Mouse (Mus musculus): ENCODE results near the gene Gm20518.

Gene Gm20518

GRCm38 (mm10) chr16:17807192-17808009 lies 84.1 kb downstream of the Gm20518 start:
- DNase-seq (ENCODE audit: low spot score in 2 of 2): peak; percentile 69 to 87

- no peak for DNase-seq (ENCODE audit: low spot score in 2 of 2)
Measured at GRCm38 (mm10) chr16:17806581-17807191, 84.8 kb downstream of the Gm20518 start.

DNA sequence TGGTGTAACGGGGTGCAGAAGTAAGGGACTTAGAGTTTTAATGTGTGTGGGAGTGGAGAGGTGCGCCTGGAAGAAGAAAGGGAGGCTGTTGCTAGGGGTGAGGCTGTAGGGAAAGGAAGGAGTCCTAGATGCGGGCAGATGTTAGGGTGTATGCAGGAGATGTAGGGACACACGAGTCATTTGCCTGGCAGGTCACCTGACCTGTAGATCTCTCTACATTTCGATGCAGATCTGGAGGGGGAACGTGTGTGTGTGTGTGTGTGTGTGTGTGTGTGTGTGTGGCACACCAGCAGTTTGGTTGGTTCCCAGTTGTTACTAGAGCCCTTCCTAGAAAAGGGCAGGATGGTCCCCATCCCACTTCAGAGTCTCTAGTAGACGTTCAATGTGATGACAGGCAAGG lies 86.5 kb downstream of the Gm20518 start:
- DNase-seq (ENCODE audit: low spot score in 2 of 2): no peak

DNA sequence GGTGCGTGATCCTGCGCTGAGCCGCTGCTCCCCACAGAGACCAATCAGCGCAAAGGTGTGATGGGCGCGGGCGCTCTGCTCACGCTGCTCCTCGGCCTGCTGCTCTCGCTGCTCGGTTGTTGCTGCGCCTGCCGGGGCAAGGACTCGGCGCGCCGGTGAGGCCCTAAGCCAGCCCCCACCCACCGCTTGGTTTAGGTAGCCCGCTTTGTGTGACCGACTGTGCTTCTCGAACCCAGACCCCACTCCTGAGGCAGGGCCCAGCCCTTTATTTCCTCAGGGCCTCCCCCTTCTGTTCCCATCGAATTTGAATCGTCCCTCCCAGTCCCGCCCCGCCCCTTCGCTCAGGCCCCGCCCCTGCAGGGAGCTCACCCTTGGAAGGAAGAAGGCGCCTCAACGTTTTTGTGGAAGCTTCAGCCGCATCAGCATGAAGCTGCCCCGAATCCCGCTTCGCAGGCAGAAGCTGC lies 87.0 kb downstream of the Gm20518 start:
- DNase-seq (ENCODE audit: low spot score in 2 of 2): no peak

DNA sequence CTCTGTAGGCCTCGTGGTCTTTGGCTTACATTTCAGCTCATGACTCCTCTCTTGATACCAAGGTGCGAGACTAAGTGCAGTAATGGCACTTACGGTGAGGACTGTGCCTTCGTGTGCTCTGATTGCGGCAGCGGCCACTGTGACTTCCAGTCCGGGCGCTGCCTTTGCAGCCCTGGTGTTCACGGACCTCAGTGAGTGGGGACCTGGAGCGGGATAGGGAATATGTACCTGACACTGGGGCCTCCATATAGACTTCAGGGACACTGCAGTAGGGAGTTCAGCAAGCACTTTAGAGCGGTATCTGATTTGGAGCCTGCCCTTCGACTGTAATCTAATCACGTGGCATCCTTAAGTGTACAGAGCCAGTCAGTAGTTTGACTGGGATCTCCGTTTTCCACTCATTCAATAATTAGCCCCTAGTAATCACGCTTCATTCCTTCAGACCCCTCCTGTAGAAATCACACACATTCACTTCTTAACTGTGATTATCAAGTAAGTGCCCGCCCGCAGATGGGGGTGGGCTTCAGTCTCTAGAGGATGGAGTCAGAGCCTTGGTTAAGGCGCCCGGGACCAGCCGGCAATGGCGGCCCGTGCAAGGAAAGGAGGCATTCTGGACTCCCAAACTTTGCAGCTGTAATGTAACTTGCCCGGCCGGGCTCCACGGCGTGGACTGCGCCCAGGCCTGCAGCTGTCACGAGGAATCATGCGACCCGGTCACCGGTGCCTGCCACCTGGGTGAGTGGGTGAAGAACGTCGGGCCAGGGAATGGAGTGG lies 87.6 kb downstream of the Gm20518 start:
- no peak for DNase-seq (ENCODE audit: low spot score in 2 of 2)

- peak in 1 of 2 experiments; percentile 55 for DNase-seq (ENCODE audit: low spot score in 2 of 2)
Measured at GRCm38 (mm10) chr16:17802839-17803674, 88.4 kb downstream of the Gm20518 start.

GRCm38 (mm10) chr16:17802456-17802838 lies 89.0 kb downstream of the Gm20518 start:
- DNase-seq (ENCODE audit: low spot score in 2 of 2): no peak

DNA sequence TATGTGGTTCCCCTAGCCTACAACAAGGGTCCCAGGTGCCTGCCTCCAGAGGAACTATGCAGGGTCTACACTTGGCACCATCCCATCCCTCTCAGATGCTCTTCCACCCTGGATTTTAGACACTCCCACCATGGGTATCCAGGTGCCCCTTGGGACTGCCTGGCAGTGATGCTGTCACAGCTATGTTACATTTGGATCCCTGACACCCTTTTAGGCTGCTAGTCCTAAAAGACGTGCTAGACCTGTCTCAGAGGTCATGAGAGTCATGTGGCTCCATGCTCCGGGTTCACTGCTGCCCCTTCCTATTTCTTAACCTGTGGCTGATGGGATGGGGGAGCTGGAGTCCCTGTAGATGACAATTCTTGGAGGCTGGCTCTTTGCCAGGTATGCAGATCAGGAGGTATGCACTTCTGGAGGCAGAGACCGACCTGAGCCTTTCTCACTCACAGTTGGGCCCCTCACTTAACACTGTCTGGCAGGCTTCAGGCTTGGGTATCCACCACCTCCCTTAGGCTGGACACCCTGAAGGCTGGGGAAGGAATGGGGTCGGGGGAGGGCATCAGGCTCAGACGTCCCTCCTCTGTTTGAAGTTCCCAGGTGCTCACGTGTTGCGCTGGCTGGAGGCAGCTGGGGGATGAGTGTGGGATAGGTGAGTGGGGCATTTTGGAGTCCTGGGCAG lies 89.6 kb downstream of the Gm20518 start:
- no peak for DNase-seq (ENCODE audit: low spot score in 2 of 2)

GRCm38 (mm10) chr16:17799584-17799983 lies 91.9 kb downstream of the Gm20518 start:
- no peak for DNase-seq (ENCODE audit: low spot score in 2 of 2)

DNA sequence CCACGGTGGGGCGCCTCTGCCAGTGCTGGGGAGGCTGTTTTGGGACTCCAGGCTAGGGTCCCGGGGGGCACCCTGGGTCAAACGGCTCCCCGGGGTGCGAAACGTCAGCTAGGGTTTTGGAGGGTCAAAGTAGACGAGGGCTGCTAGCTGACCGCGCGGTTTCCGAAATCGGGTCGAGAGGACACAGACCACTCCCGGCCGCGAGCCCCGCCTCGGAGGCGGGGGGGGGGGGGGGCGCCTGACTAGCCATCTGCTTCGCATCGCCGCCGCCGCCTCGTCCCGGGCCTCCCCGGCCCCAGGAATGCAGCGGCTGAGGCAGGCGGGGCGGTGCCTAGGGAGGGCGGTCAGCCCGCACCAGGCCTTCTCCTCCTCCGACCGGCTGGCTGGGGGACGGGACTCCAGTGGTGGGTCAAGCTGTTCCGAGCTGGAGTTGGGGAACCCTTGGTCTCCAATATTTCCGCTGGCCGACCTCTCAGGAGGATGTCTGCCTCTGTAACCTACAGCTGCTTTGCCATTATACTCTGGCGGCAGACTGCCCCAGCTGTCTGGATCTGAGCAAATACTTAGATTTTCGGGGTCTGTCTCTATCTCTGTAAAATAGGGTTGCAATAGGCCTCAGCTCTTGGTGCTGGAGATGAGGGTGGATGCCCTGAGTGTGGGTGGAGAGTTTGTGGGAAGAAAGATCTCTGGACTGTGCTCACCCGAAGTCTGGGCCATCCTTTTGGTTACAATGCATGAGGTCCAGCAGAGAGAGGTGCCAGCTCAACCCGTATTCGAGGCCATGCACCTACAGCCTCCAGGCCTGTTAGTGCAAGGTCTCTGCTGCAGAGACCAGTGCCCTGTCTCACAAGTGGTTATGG lies 92.9 kb downstream of the Gm20518 start:
- DNase-seq (ENCODE audit: low spot score in 2 of 2): no peak

- no peak for DNase-seq (ENCODE audit: low spot score in 2 of 2)
Measured at GRCm38 (mm10) chr16:17797812-17798311, 93.6 kb downstream of the Gm20518 start.

GRCm38 (mm10) chr16:17796971-17797811 lies 94.3 kb downstream of the Gm20518 start, which contains the start of gene Scarf2:
TSS of gene Scarf2 (plus strand) at chr16:17797282.
- DNase-seq (ENCODE audit: low spot score in 2 of 2): no peak

DNA sequence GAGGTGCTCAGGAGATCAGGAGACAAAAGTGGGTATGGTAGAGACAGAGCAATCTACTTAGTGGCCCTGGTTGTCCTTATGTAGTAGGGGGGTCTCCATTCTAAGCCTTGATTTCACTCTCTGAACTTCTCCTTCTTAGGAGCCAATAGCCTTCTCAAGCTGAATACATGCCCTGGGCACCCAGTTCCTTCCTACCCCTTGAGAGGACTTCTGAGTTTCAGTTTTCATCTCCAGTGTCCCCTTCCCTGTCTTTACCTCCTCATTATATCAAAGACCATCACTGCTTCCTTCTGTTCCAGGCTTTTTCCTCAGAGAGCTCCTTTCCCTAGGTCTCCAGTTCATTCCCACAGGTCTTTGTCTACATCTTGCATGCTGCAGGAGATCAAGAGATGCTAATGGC lies 95.0 kb downstream of the Gm20518 start:
- no peak for DNase-seq (ENCODE audit: low spot score in 2 of 2)

- no peak for DNase-seq (ENCODE audit: low spot score in 2 of 2)
Measured at GRCm38 (mm10) chr16:17795643-17796042, 95.8 kb downstream of the Gm20518 start.

- no peak for DNase-seq (ENCODE audit: low spot score in 2 of 2)
Measured at GRCm38 (mm10) chr16:17794047-17794446, 97.4 kb downstream of the Gm20518 start.

GRCm38 (mm10) chr16:17792728-17793127 lies 98.7 kb downstream of the Gm20518 start:
- DNase-seq (ENCODE audit: low spot score in 2 of 2): no peak

- no peak for DNase-seq (ENCODE audit: low spot score in 2 of 2)
Measured at GRCm38 (mm10) chr16:17785337-17785736, 106.1 kb downstream of the Gm20518 start.
